Mouse (Mus musculus) megakaryocyte-erythroid progenitor cell, adult 5-6 weeks (primary cell): ENCODE data around the gene Trip11. TPM values are rescaled to one million over a fixed set of nuclear protein-coding genes. Genes with fewer than 3 reads are reported as not detected.

Source experiments
- ATAC-seq: replicated peaks from 2 replicates; pipeline ENCODE4 v1.8.0; 2016; ENCODE audit warnings: mild to moderate bottlenecking, inconsistent platforms; ENCODE audit not compliant: severe bottlenecking, poor library complexity, low FRiP score, low TSS enrichment
- total RNA-seq, 2 experiments: library from RNA; stranded (forward) in 1 of 2; stranded (reverse) in 1 of 2; fragments of 200-1000, 215-1000 nt in 1 of 2; fragments of >200 nt in 1 of 2; fragmentation: Nextera tagmentation in 1 of 2; gene quantifications; 2 replicates each; pipeline ENCODE4 v1.2.3; 2014 to 2017

Gene Trip11
- total RNA-seq, 2 experiments from 2014 or later, result 31.2 to 31.7 TPM

DNA sequence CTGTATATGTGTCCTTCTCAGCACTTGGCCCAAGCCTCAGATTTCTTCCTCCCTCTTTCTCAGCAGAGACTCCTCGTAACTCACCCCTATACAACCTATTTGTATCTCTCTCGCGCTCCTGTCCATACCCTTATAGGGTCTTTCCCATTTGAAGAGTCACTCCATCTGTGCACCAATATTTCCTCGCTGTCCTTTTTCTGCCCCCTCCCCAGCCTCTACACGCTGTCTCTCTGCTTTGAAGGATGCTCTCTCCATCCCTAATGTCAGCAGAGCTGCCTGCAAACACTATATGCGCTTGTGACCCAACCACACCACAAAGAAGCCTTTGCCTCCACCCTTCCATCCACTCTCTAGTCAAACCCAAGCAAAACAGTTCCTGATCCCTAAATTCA lies 80.0 kb downstream of the Trip11 start:
- ATAC-seq, result no peak

- no peak for ATAC-seq
Measured at GRCm38 (mm10) chr12:101832179-101833114, 80.6 kb downstream of the Trip11 start.

- no peak for ATAC-seq
Measured at GRCm38 (mm10) chr12:101831221-101831620, 81.8 kb downstream of the Trip11 start.

GRCm38 (mm10) chr12:101823161-101823560 lies 89.9 kb downstream of the Trip11 start:
- ATAC-seq, result no peak

GRCm38 (mm10) chr12:101821596-101821995 lies 91.5 kb downstream of the Trip11 start:
- ATAC-seq, result peak; percentile 49

DNA sequence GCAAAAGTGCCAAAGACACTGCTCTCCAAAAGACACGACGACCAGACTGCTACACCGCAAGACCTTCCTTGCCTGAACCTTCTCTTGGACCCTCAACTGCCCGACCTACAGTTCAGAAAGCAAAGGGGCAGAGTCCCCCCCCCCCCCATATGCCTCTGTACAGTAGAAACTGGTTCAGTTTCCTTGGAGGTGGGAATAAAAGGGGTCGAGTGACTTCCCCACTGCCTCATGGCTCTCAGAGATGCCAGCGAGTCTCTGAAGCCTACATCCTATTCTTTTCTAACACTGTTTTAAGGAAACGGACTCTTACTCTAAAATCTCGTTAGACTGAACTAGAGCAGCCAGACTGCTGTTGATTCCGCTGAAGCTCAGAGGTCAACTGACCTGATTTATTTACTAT lies 93.5 kb downstream of the Trip11 start:
- no peak for ATAC-seq

- peak; percentile 40 for ATAC-seq
Measured at GRCm38 (mm10) chr12:101818608-101819370, 94.3 kb downstream of the Trip11 start, which contains the start of gene Fbln5. Gene Fbln5 (minus strand): TSS chr12:101819055.

GRCm38 (mm10) chr12:101818246-101818607 lies 94.8 kb downstream of the Trip11 start:
- no peak for ATAC-seq

- peak; percentile 73 for ATAC-seq
Measured at GRCm38 (mm10) chr12:101816810-101817209, 96.3 kb downstream of the Trip11 start.

- no peak for ATAC-seq
Measured at GRCm38 (mm10) chr12:101815796-101816195, 97.3 kb downstream of the Trip11 start.

- no peak for ATAC-seq
Measured at GRCm38 (mm10) chr12:101814423-101814822, 98.6 kb downstream of the Trip11 start.

DNA sequence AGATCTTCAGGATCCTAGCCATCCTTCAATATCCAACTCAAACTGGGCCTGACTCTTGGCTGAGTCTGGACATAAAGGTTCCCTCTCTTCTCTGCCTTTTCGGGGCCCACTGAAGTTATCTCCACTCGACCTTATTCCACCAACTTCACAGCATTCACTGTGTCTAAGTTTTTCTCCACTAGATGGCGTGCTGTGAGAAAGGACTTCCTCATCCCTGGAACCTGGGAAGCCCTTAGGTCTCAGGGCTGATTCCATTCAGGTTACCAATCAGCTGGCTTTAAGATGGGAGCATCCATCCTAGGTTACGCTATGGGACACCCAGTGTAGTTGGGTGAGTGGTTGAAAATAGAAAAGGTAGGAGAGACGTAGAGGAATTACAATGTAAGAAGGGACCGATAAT lies 101.9 kb downstream of the Trip11 start:
- ATAC-seq, result peak; percentile 55

DNA sequence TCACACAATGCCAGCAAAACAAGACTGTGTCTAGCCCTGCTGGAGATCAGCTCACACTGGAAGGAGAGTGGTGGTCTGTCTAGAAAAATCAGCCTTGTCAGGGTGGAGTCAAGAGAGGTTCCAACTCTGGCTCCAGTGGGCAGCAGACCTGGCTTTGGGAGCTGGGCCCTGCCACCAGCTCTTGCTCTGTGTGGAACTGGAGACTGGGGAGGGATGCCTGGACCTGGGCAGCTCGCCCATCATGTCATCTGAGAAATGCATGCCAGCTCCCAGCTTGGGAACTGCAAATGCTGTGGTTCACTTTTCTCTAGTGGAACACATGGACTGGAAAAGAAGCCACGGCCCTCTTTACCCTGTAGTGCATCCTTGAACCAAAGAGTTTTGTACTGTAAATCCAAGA lies 102.6 kb downstream of the Trip11 start:
- ATAC-seq, result no peak

DNA sequence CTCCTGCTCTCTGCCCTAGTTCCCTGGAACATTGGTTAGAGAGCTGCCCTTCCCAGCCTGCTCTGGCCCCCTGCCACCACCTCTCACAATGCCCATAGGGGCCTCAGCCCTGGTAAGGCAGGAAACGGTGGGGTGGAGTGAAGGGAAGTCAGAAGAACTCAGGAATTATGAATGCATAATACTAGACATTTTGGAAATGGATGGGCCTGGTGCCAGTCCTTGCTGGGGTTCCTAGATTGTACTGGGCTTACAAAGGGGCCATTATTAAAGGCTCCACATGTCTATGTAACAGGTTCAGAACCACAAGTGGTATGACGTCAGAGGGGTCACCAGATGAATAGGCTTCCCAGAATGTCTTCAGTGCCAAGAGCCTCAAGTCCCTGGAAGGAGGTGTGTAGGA lies 105.7 kb downstream of the Trip11 start:
- ATAC-seq, result no peak

- ATAC-seq, result no peak
Measured at GRCm38 (mm10) chr12:101802445-101802844, 110.6 kb downstream of the Trip11 start.

GRCm38 (mm10) chr12:101801744-101802143 lies 111.3 kb downstream of the Trip11 start:
- ATAC-seq, result no peak

DNA sequence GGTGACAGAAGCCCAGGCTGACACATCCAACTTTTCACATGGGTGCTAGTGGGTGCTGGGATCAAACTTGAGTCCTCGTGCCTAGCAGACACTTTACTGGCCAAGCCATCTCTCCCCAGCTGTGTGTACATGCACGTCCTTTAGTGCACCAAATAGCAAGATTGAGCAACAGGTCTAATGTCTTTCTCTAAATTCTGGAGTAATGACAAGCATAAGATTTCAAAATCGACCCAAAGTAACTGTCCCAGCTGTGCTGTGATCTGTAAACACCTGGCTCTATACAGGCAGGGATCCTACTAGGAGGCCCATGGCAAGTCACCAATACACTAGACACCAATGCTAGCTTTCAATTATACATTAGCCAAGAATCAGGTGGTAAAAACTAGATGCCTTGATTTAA lies 112.0 kb downstream of the Trip11 start:
- no peak for ATAC-seq

DNA sequence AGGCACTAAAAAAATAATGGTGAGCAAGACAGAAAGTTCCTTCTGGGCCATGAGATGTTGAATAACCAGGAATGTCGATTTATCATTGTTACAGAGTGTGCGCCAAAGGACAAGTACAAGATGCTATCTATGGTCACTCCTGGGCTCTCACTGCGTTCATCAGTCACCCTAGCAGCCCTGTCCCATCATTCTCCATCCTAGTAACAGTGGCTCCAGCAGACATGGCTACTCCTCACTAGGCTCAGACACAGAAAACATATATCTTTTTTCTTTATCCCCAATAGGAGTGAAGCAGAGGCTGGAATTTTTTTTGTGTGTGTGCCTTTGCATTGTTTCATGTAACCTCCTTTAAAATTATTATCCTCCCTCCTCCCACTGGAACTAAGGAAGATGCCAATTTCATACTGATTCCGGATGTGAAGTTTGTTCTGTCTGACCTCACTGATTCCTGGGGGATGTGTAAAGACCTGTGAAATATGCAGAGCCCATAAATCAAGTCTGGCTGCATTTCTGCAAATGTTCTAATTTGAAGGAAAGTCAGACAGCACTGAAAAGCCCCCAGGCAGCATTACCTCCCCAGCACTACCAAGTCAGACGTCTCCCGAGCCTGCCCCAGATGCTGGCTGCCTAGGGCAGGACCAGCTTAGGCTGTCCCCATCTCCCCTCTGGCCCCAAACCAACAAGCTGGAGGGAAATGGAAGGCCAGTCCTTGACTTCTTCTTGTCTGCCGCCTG lies 114.7 kb downstream of the Trip11 start:
- no peak for ATAC-seq

GRCm38 (mm10) chr12:101794458-101794857 lies 118.6 kb downstream of the Trip11 start:
- ATAC-seq, result no peak

- ATAC-seq, result no peak
Measured at GRCm38 (mm10) chr12:101793221-101793621, 119.8 kb downstream of the Trip11 start.
